Mouse (Mus musculus) megakaryocyte, embryonic 14.5 days (primary cell): ENCODE measurements around the gene Ppan.

Experiments
- FLI1 ChIP-seq: IDR thresholded peaks from 2 replicates; pipeline ENCODE4 v1.6.1; 2012; ENCODE audit warnings: low read length, inconsistent platforms, mixed read lengths
- GATA1 ChIP-seq: IDR thresholded peaks from 3 replicates; pipeline ENCODE4 v1.6.1; 2012; ENCODE audit warnings: mixed read lengths, low read length, inconsistent platforms, borderline replicate concordance

DNA sequence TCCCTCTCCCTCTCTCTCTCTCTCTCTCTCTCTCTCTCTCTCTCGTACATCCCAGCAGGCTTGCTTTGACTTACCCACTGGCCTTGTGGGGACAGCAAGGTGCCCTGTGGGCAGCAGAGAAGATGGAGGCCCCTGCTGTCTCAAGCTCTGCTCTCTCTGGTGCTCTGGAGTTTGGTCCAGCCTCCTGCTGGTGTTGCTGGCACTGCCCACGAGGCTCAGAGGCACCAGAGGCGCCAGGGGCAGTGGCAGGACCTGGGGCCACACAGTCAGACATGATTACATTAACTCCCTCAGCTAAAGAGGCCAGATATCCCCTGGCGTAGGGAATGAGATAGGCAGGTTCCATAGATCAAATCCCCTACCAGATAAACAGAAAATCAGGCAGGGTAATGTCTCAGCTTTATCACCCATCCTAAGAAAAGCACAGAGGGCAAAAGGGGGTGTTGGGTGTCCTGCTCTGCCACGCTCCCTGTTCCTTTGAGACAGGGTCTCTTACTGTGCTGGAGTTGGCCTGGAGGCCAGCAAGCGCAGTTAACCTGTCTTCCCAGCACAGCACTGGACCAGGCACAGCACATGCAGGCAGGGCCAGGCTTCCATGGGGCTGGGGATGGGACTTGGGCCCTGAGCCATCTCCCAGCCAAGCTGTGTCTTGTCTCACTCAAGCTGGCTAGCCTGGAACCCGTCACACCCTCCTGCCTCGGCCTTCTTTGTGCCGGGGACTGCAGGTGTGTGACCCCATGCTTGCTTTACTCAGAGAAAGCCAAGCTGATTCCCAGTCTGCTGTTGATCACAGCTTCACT is 11.5 kb upstream of the Ppan start:
- TF ChIP-seq GATA1 (no peak), FLI1 (no peak)
